Mouse (Mus musculus) B cell, adult (primary cell): ENCODE measurements around the gene Arl11. TPM values are rescaled to one million over a fixed set of nuclear protein-coding genes. Genes with fewer than 3 reads are reported as not detected.

Experiments used
- total RNA-seq: library from RNA; stranded (reverse); gene quantifications from 4 replicates; pipeline ENCODE4 v1.2.4, GENCODE M21; 2023; ENCODE audit not compliant: inconsistent age

Gene Arl11
- total RNA-seq: 1.7 to 2.4 TPM (median 2.0 TPM) in 4 replicates

DNA sequence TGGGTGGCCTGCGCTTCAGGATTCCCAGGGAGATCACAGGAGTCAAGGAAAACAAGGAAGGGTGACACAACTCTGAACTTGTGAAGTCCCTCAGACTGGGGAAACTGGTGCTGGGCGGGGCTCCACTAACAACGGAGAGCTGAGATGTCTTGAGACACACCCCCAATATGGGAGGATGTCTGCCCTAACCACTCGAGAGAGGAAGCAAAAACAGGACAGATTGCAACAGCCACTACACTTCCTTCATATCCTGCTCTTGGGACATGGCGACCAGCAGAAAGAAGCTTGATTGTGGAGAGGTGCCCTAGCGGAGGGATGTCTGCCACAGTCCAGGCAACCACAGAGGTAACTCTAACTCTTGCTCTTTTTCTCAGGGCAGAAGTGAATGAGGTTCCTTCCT, at the start of gene Arl11:
TSS of gene Arl11 (plus strand) at position 161 of the 400 bp plus-strand sequence.

DNA sequence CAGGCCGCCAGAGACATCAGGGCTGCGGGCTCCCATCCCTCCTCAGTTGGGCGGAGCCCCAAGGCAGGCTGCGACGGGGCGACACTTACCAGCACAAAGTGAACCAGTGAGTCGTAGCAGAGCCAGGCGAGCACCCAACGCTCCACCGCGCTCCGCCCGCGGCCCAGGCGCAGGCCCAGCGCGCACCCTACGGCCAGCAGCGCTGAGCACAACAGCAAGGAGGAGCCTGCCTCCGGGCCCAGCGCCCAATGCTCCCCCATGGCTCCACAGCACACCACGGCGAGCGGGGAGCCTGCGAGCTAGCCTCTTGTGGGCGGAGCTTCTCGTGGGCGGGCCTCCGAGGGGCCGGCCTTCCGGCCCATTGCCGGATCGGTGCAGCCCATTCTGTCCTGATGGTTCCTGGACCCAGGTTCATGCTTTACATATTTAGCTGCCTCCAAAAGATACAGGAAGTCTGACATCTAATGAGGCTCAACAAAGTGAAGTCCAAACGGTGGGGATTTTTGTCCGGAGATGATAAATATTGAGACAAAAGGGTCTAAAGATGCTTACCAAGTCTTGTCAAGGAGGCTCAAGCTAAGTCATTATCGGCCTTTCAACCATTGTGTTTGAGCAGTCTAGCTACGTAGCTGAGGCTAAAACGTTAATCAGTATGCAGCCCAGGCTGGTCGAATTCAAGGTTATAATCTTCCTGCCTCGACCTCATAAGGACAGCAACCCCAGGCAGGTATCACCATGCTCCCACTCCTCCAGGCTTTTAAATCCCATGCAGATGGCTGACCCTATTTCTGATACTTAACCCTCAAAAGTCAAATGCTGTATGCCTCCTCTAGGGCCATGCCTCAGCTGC, 50.8 kb downstream of the Arl11 start, which contains the start of gene Ebpl:
TSS of gene Ebpl (minus strand) at position 309 of the 850 bp plus-strand sequence.

Other genes with a start within 250 kb of the Arl11 start
- 15.9 to 19.8 TPM (median 17.9 TPM) in 4 replicates for gene Sacs, start 171.3 kb upstream of the Arl11 start, total RNA-seq
- gene Sgcg, start 51.3 kb upstream of the Arl11 start, total RNA-seq: not detected in 4 replicates
- gene Ebpl, start 50.7 kb downstream of the Arl11 start, total RNA-seq: 2.7 to 3.2 TPM (median 3.0 TPM) in 4 replicates
- 27.3 to 32.3 TPM (median 29.1 TPM) in 4 replicates for gene Kpna3, start 130.1 kb downstream of the Arl11 start, total RNA-seq
- gene Spryd7, start 247.1 kb downstream of the Arl11 start, total RNA-seq: 5.7 to 8.9 TPM (median 7.5 TPM) in 4 replicates